Mouse (Mus musculus): ENCODE data around the gene D1Ertd622e.

DNA sequence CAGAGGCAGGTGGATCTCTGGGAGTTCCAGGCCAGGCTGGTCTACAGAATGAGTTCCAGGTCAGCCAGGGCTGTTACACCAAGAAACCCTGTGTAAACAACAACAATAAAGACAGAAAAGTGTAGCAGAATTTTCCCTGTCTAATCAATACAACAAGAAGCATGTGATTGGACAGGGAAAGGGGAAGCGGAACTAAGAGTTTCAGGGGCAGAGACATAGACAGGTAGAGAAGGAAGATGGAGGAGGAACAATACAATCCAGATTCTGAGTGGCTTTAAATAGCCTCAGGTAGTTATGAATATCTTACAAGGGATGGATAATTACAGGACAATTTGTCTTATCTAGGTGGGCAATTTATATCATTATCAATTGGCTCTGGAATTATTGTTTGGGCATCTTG is 5.4 kb upstream of the D1Ertd622e start:
- TF ChIP-seq CTCF (IDR thresholded peaks at IDR 0.05; ENCODE audit: extremely low read depth, insufficient read length, insufficient replicate concordance, low read depth, low read length) (no peak), POLR2A (IDR thresholded peaks at IDR 0.05; ENCODE audit: low read depth, low read length) (no peak)
